Mouse (Mus musculus) megakaryocyte, adult 5-6 weeks (primary cell): Measurements from ENCODE around the gene Mast4. TPM values are rescaled to one million over a fixed set of nuclear protein-coding genes. Genes with fewer than 3 reads are reported as not detected.
A peak's percentile ranks its signal among the peaks of the same experiment; 100 is the strongest.

Source experiments
- ATAC-seq: 2 replicates; pipeline ENCODE4 v1.8.0; 2016; ENCODE audit warnings: mild to moderate bottlenecking, inconsistent platforms; ENCODE audit not compliant: poor library complexity, severe bottlenecking
- total RNA-seq, 2 experiments: library from RNA; stranded (forward) in 1 of 2; stranded (reverse) in 1 of 2; fragments of 153-499, 151-499 nt in 1 of 2; fragments of 221-1000, 200-1000 nt in 1 of 2; gene quantifications; 2 replicates each; pipeline versions ENCODE4 v1.2.3 to v1.2.4; 2015 to 2017

Mast4 gene
- total RNA-seq, 2 experiments from 2014 or later: 0.26 to 1.2 TPM

- no peak for ATAC-seq
These were observed 606.3 kb downstream of the Mast4 start for GRCm38 (mm10) chr13:102728035-102728434.

DNA sequence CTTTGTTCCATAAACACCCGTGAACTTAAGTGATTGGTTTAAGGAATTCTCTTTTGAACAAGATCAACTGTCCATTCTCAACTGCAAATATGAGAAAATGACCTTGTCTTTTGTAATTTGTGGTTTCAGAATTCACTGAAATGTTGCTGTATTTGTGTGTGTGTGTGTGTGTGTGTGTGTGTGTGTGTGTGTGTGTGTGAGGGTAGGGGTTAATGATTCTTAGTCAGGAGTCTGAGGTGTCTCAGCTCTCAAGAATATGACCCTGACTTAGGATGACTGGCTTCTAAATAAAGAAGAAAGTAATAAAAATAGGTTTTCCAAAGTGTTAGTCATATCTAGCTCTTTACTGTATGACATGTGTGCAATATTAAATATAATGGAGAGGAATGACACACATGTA lies 607.4 kb downstream of the Mast4 start:
- no peak for ATAC-seq

GRCm38 (mm10) chr13:102725906-102726305 lies 608.4 kb downstream of the Mast4 start:
- no peak for ATAC-seq

- no peak for ATAC-seq
These were observed 608.9 kb downstream of the Mast4 start for GRCm38 (mm10) chr13:102725416-102725815.

- ATAC-seq: peak; percentile 87
These were observed 617.3 kb downstream of the Mast4 start for GRCm38 (mm10) chr13:102716973-102717372.

- peak; percentile 53 for ATAC-seq
These were observed 633.6 kb downstream of the Mast4 start for GRCm38 (mm10) chr13:102700744-102701143.

DNA sequence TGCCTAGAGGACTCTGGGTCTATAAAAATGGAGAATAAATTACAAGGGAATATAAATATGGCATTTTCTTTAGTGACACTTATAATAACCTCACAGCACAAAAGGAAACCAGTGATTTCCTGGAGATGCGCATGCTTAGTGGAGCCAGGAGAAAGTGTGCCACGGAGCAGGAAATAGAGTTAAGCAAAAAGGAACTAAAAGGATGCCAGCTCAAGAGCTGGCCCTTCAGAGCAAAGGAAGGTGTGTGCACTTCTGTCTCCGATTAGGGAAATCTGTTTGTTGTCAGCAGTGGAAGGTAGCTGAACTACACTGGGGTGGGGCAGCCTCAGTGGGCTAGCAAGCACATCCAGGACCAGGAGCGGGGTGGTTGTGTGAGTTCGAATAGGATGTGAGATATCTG lies 634.1 kb downstream of the Mast4 start:
- peak; percentile 36 for ATAC-seq

GRCm38 (mm10) chr13:102698751-102699323 lies 635.5 kb downstream of the Mast4 start:
- ATAC-seq: no peak

DNA sequence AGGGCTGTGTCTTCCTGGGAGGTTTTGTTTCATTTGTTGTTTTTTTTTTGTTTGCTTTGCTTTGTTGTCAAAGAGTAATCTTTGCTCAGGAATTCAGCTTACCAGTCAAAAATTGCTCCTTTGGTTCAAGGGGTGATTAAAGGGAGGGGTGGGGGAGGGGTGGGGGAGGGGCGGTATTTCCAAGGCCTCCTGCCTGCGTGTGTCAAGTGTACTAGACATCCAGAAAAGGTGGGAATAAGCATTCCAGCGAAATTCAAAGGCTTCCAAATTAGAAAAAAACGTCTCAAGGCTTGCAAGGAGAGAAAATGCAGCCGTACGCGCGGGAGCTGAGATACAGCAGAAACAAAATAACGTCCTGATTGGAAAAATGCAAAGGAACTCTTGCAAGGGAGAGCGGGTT lies 636.0 kb downstream of the Mast4 start:
- ATAC-seq: no peak

DNA sequence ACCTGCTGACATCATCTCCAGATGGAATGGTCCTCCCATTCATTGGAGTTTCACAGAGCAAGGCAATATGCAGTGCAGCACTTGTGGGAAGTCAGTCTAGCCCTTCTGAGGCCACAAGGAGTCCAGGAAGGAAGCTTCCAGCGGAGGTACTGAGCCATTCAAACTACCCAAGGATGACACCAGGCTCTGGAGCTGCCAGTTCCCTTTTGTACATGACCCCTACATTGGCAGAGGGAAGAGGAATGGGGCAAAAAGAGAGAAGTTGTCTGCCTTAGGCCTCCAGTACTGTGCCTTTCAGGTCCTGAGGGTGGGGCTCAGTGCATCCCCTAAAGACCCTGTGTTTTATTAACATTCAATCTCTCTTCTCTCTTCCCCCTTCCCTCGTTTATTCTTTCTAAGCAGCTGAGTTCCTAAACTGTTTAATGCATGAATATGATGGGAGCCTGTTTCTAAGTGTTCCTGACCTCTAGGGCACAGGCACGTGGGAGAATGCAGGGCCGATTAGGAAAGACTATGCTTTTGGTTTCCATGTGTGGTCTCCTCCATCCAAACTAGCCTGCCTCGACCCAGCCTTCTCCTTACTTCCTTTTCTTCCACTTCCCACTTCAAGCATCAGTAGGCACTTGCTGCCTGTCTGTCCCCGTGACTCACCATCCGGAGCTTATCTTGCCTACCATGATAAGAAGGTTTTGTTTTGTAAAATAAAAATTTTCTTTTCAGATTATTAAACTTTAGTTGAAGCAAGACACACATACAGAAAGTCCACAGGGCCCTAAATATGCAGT lies 639.0 kb downstream of the Mast4 start:
- ATAC-seq: peak; percentile 74

DNA sequence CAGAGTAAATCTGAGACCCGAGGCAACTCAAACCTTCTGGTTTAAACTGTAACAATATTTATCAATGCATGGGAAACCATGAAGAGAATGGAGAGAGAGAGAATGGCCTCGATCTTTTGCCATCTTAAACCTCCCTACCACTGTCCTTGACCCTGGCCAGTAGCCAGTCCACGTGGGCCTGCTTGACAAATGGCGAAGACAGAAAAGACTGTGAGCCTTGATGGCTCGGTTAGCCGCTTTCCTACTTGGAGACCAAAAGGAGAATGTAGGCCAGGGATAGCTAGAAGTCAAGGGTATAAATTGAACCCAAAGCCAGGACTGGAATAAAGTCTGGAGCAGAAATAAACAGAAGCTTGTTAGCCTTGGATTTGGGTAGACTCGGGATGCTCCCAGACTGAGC lies 640.1 kb downstream of the Mast4 start:
- no peak for ATAC-seq

GRCm38 (mm10) chr13:102693341-102693801 lies 640.9 kb downstream of the Mast4 start, which contains the start of gene Cd180:
Gene Cd180, plus strand, starts transcription at chr13:102693558.
- ATAC-seq: peak; percentile 31

DNA sequence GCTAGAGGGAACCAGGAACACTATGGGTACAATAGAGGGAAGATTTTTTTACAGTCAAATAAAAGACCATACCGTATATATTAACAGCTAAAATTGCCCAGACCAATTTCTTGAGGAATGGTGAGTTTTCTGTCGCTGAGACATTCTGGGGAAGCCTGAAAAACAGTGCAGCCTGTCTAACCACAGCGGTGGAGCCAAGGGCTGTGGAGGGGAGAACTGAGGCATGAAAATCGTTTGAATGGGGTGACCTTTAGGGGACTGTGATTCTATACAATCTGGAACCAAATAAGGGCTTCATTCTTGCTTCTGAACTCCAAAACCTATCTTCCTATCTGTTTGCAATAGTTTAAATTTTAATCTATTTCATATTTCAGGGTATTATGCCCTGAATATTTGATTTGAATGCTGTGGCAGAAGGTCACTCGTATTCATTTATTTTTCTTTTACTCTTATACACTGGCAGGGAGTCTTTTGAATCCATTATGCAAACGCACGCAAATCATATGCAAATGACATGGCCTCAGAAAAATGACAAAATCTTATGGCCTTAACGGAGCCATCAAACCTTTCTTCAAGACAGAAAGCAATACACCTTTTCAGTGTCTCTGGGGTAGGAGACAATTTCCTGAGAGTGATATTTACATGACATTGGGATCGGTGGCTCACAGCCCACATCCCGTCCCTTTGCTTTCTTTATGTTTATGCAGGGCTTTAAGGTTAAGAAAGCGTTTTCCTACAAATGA lies 642.7 kb downstream of the Mast4 start:
- no peak for ATAC-seq

- no peak for ATAC-seq
These were observed 644.1 kb downstream of the Mast4 start for GRCm38 (mm10) chr13:102690184-102690583.

- peak; percentile 67 for ATAC-seq
These were observed 644.9 kb downstream of the Mast4 start for GRCm38 (mm10) chr13:102689201-102690090.

GRCm38 (mm10) chr13:102688121-102688520 lies 646.2 kb downstream of the Mast4 start:
- peak; percentile 49 for ATAC-seq

DNA sequence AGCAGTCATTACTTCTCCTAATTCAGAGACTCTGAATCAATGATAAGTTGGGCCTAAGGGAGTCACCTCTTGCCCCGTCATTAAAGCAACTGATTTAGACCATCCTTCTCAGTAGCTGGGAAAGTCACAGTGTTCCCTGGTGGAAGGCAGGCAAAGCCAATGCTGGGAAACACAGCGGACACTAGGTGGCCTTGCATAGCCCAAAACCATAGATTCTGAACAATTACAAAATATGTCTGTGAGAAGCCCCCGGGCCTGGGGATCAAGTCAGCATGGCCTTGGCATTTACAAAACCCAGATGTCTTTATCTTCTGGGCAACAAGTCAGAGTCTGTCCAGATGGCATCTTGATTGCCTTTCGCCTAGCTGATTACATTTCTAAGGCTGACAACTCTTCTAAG lies 649.4 kb downstream of the Mast4 start:
- ATAC-seq: no peak
